In the genomic region with DNA sequence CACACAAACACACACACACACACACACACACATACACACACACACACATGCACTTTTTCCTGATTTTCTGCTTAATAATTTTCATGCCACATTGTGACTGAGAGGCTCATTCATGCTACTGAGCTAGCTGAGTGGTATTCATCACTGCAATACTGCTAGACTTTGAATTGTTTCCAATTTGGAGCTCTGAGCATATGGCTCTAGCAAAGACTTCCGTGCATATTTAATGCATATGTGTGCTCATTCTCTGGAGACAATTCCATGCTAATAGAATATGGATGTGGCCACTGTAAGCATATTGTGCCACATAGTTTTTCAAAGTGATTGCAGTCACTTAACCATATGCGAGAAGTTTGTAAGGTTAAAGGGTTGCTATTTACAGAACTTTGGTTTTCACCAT, we compare ENCODE assay signal across 14 mouse cellular contexts.
DNase-seq lines count a peak whose midpoint lies in the region; ATAC-seq lines count a peak whose summit lies in the region.
"Had no signal": no experiment of that assay in that cellular context is flagged by ENCODE, and none has a peak within 500 bp of the region (broad histone marks: within the 10 kb centered on the region; RNA-seq: fewer than 3 reads in every experiment).

No protein-coding gene starts in this region.

- H3K27me3 ChIP-seq in forebrain, embryonic 13.5 days, result no peaks in the 10 kb centered on the region
- no peaks in the 10 kb centered on the region for H3K27me3 ChIP-seq in forebrain, embryonic 10.5 days (ENCODE audit: poor library complexity, severe bottlenecking)
- H3K27me3 ChIP-seq in midbrain, embryonic 13.5 days, result no peaks in the 10 kb centered on the region
- H3K27me3 ChIP-seq in midbrain, embryonic 10.5 days (ENCODE audit: low read depth, poor library complexity, severe bottlenecking), result no peaks in the 10 kb centered on the region
- H3K27me3 ChIP-seq in forebrain, embryonic 16.5 days (replicated peaks; ENCODE audit: control insufficient read depth, insufficient read depth, low read length), result no peaks in the 10 kb centered on the region
- H3K27me3 ChIP-seq in midbrain, embryonic 15.5 days (replicated peaks), result no peaks in the 10 kb centered on the region
- H3K27me3 ChIP-seq in kidney, embryonic 15.5 days, result no peaks in the 10 kb centered on the region
- H3K27me3 ChIP-seq: heart, embryonic 15.5 days; liver, embryonic 13.5 days had no signal

- H3K4me1 ChIP-seq in forebrain, embryonic 13.5 days, result no peaks in the 10 kb centered on the region
- H3K4me1 ChIP-seq in forebrain, embryonic 10.5 days, result no peaks in the 10 kb centered on the region
- no peaks in the 10 kb centered on the region for H3K4me1 ChIP-seq in midbrain, embryonic 13.5 days (replicated peaks)
- no peaks in the 10 kb centered on the region for H3K4me1 ChIP-seq in midbrain, embryonic 10.5 days
- 0 out of 2 replicates have a peak, but pooled peaks cover 3% of the 10 kb centered on the region for H3K4me1 ChIP-seq in forebrain, embryonic 16.5 days (replicated peaks; ENCODE audit: control insufficient read depth, insufficient read depth, low read length)
- H3K4me1 ChIP-seq in midbrain, embryonic 15.5 days, result no peaks in the 10 kb centered on the region
- H3K4me1 ChIP-seq in kidney, embryonic 15.5 days, result no peaks in the 10 kb centered on the region
- H3K4me1 ChIP-seq: heart, embryonic 15.5 days; liver, embryonic 13.5 days had no signal

- H3K9ac ChIP-seq in forebrain, embryonic 13.5 days, result no peak overlapping the region
- H3K9ac ChIP-seq in midbrain, embryonic 13.5 days (replicated peaks), result no peak overlapping the region
- H3K9ac ChIP-seq in forebrain, embryonic 16.5 days (replicated peaks; ENCODE audit: low read depth, low read length), result no peak overlapping the region
- H3K9ac ChIP-seq in midbrain, embryonic 15.5 days, result no peak overlapping the region
- H3K9ac ChIP-seq in kidney, embryonic 15.5 days, result no peak overlapping the region
- H3K9ac ChIP-seq: heart, embryonic 15.5 days; liver, embryonic 13.5 days had no signal

- ATAC-seq in forebrain, embryonic 13.5 days, result peak; percentile 98
- ATAC-seq in midbrain, embryonic 13.5 days, result peak; percentile 75
- ATAC-seq in forebrain, embryonic 16.5 days, result peak; percentile 99
- peak; percentile 73; the same call in 1 of the 2 replicates for ATAC-seq in midbrain, embryonic 15.5 days (replicated peaks)
- ATAC-seq in kidney, embryonic 15.5 days (replicated peaks; ENCODE audit: low FRiP score), result no peak
- ATAC-seq: inflammation-experienced regulatory T-cells, adult 6 months had no signal

- H3K9me3 ChIP-seq in forebrain, embryonic 13.5 days (replicated peaks), result no peaks in the 10 kb centered on the region
- H3K9me3 ChIP-seq in forebrain, embryonic 10.5 days, result no peaks in the 10 kb centered on the region
- H3K9me3 ChIP-seq in midbrain, embryonic 13.5 days, result no peaks in the 10 kb centered on the region
- H3K9me3 ChIP-seq in midbrain, embryonic 10.5 days (replicated peaks), result no peaks in the 10 kb centered on the region
- H3K9me3 ChIP-seq in forebrain, embryonic 16.5 days (ENCODE audit: control insufficient read depth, low read length), result no peaks in the 10 kb centered on the region
- no peaks in the 10 kb centered on the region for H3K9me3 ChIP-seq in midbrain, embryonic 15.5 days
- no peaks in the 10 kb centered on the region for H3K9me3 ChIP-seq in kidney, embryonic 15.5 days (replicated peaks)
- H3K9me3 ChIP-seq: heart, embryonic 15.5 days; liver, embryonic 13.5 days had no signal

- WGBS in forebrain, embryonic 13.5 days, result 53% methylated on average over 2 of the region's 2 CpGs
- 85% methylated on average over 2 of the region's 2 CpGs for WGBS in forebrain, embryonic 10.5 days
- 47% methylated on average over 2 of the region's 2 CpGs for WGBS in midbrain, embryonic 13.5 days
- WGBS in midbrain, embryonic 10.5 days, result 88% methylated on average over 2 of the region's 2 CpGs
- WGBS in forebrain, embryonic 16.5 days, result 28% methylated on average over 2 of the region's 2 CpGs
- WGBS in midbrain, embryonic 15.5 days, result 43% methylated on average over 2 of the region's 2 CpGs
- WGBS in kidney, embryonic 15.5 days, result 78% methylated on average over 2 of the region's 2 CpGs

- DNase-seq in forebrain, embryonic 10.5 days (ENCODE audit: extremely low spot score, low spot score), result no peak
- DNase-seq in midbrain, embryonic 10.5 days (ENCODE audit: low spot score), result no peak
- no peak for DNase-seq in urinary bladder, postnatal 36 days (ENCODE audit: low spot score in 2 of 2)
- DNase-seq: adrenal gland, adult 8-10 months; kidney, postnatal 36 days; liver, embryonic 13.5 days; lung, postnatal 10 days had no signal

- H3K4me2 ChIP-seq in forebrain, embryonic 13.5 days, result no peak overlapping the region
- H3K4me2 ChIP-seq in midbrain, embryonic 13.5 days (replicated peaks), result no peak overlapping the region
- H3K4me2 ChIP-seq in forebrain, embryonic 16.5 days (ENCODE audit: low read length), result no peak overlapping the region
- no peak overlapping the region for H3K4me2 ChIP-seq in midbrain, embryonic 15.5 days
- no peak overlapping the region for H3K4me2 ChIP-seq in kidney, embryonic 15.5 days
- H3K4me2 ChIP-seq: heart, embryonic 15.5 days; liver, embryonic 13.5 days had no signal

- no peak overlapping the region for H3K27ac ChIP-seq in forebrain, embryonic 13.5 days
- no peak overlapping the region for H3K27ac ChIP-seq in forebrain, embryonic 10.5 days
- no peak overlapping the region for H3K27ac ChIP-seq in midbrain, embryonic 13.5 days
- no peak overlapping the region for H3K27ac ChIP-seq in midbrain, embryonic 10.5 days (replicated peaks)
- H3K27ac ChIP-seq in forebrain, embryonic 16.5 days (ENCODE audit: low read length), result no peak overlapping the region
- no peak overlapping the region for H3K27ac ChIP-seq in midbrain, embryonic 15.5 days
- no peak overlapping the region for H3K27ac ChIP-seq in kidney, embryonic 15.5 days
- H3K27ac ChIP-seq: heart, embryonic 15.5 days; liver, embryonic 13.5 days had no signal

- no peaks in the 10 kb centered on the region for H3K36me3 ChIP-seq in forebrain, embryonic 13.5 days (ENCODE audit: poor library complexity, severe bottlenecking)
- no peaks in the 10 kb centered on the region for H3K36me3 ChIP-seq in forebrain, embryonic 10.5 days (replicated peaks)
- no peaks in the 10 kb centered on the region for H3K36me3 ChIP-seq in midbrain, embryonic 13.5 days
- no peaks in the 10 kb centered on the region for H3K36me3 ChIP-seq in midbrain, embryonic 10.5 days
- H3K36me3 ChIP-seq in forebrain, embryonic 16.5 days (ENCODE audit: control insufficient read depth, insufficient read depth), result no peaks in the 10 kb centered on the region
- H3K36me3 ChIP-seq in midbrain, embryonic 15.5 days (replicated peaks), result no peaks in the 10 kb centered on the region
- no peaks in the 10 kb centered on the region for H3K36me3 ChIP-seq in kidney, embryonic 15.5 days
- H3K36me3 ChIP-seq: heart, embryonic 15.5 days; liver, embryonic 13.5 days had no signal

- no peak overlapping the region for H3K4me3 ChIP-seq in forebrain, embryonic 13.5 days
- no peak overlapping the region for H3K4me3 ChIP-seq in forebrain, embryonic 10.5 days
- H3K4me3 ChIP-seq in midbrain, embryonic 13.5 days (replicated peaks), result no peak overlapping the region
- no peak overlapping the region for H3K4me3 ChIP-seq in midbrain, embryonic 10.5 days
- H3K4me3 ChIP-seq in forebrain, embryonic 16.5 days (replicated peaks; ENCODE audit: low read length), result no peak overlapping the region
- H3K4me3 ChIP-seq in midbrain, embryonic 15.5 days, result no peak overlapping the region
- H3K4me3 ChIP-seq in kidney, embryonic 15.5 days (replicated peaks), result no peak overlapping the region
- H3K4me3 ChIP-seq: heart, embryonic 15.5 days; liver, embryonic 13.5 days had no signal
